Mouse (Mus musculus) stomach, embryonic 16.5 days (tissue): ENCODE measurements around the gene Gm13762. TPM values are rescaled to one million over a fixed set of nuclear protein-coding genes. Genes with fewer than 3 reads are reported as not detected.
"Not testable (repeated sequence)": the region's sequence is repeated elsewhere in the genome, so short reads cannot be mapped to it uniquely, and the experiment has no call there.

ENCODE experiments used
- ATAC-seq: fragments of 200-750 bp; cut with Nextera tagmentation; 2 replicates; pipeline ENCODE4 v1.8.0; 2017; ENCODE audit warnings: moderate number of reproducible peaks, moderate TSS enrichment; ENCODE audit not compliant: insufficient read depth, low FRiP score
- H3K27ac ChIP-seq: fragments of 300-500 bp; sonication (generic); 2 replicates; pipeline ENCODE4 v1.5.1; 2014; ENCODE audit warnings: low read length
- H3K27me3 ChIP-seq: fragments of 300-500 bp; sonication (generic); 2 replicates; pipeline ENCODE4 v1.6.1; 2014; ENCODE audit warnings: low read length, control low read depth, mixed read lengths; ENCODE audit not compliant: control insufficient read depth, insufficient read depth
- H3K36me3 ChIP-seq: fragments of 300-500 bp; sonication (generic); 2 replicates; pipeline ENCODE4 v1.6.1; 2014; ENCODE audit warnings: low read length; ENCODE audit not compliant: control insufficient read depth, insufficient read depth
- H3K4me1 ChIP-seq: fragments of 300-500 bp; sonication (generic); 2 replicates; pipeline ENCODE4 v1.6.1; 2014; ENCODE audit warnings: low read length, control low read depth, mixed read lengths; ENCODE audit not compliant: control insufficient read depth, insufficient read depth
- H3K4me2 ChIP-seq: fragments of 300-500 bp; sonication (generic); 2 replicates; pipeline ENCODE4 v1.6.1; 2014; ENCODE audit warnings: low read depth, low read length, mixed read lengths
- H3K4me3 ChIP-seq: fragments of 300-500 bp; sonication (generic); replicated peaks from 2 replicates; pipeline ENCODE4 v1.5.1; 2014; ENCODE audit warnings: mild to moderate bottlenecking, low read length
- H3K9ac ChIP-seq: fragments of 300-500 bp; sonication (generic); 2 replicates; pipeline ENCODE4 v1.6.1; 2014; ENCODE audit warnings: low read length
- H3K9me3 ChIP-seq: fragments of 300-500 bp; sonication (generic); replicated peaks from 2 replicates; pipeline ENCODE4 v1.6.1; 2016; ENCODE audit warnings: low read length, control low read depth; ENCODE audit not compliant: control insufficient read depth
- WGBS: fragments of 180-500 bp; shearing (Covaris S2); extraction: QIAGEN DNeasy Blood & Tissue Kit; methylation state at CpG from one replicate; pipeline ENCODE4 v1.1.7; 2014; 5-methylcytosine and 5-hydroxymethylcytosine counted together
- polyA plus RNA-seq: library from polyadenylated mRNA; unstranded; fragments of >200 nt; fragmentation: Nextera tagmentation; extraction: Ambion mirVana; gene quantifications from 2 replicates; pipeline ENCODE4 v1.2.1, GENCODE M21; 2015

Gm13762 gene
- not detected in 2 replicates for polyA plus RNA-seq

DNA sequence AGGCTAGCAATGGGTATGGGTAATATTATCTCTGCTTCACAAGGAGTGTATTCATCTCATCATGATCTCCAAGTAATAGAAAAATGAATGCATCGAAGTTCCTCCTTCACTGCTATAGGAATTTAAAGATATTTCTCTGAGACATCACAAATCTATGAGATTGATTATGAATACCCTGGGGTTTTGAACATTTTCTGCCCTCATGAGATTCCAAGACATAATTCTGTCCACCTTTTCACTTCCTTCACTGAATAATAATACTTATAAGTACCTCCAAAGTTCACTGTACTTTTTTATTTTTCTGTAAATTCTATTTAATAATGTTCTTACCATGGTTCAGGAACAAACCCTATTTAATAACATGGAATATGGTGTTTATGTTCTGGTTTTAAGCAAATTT, at the start of gene Gm13762:
TSS of gene Gm13762 (minus strand) at position 101 of the 400 bp plus-strand sequence.
- no peaks in the 10 kb centered on the region for H3K4me1 ChIP-seq
- no peak for ATAC-seq
- no peak within 1 kb of the TSS for H3K4me3 ChIP-seq
- H3K9ac ChIP-seq, result no peak within 1 kb of the TSS
- WGBS, result 81% methylated on average over 1 of the region's 1 CpGs
- no peak within 1 kb of the TSS for H3K27ac ChIP-seq
- no peaks in the 10 kb centered on the region for H3K36me3 ChIP-seq
- H3K9me3 ChIP-seq, result no peaks in the 10 kb centered on the region
- no peaks in the 10 kb centered on the region for H3K27me3 ChIP-seq
- H3K4me2 ChIP-seq, result no peak within 1 kb of the TSS

DNA sequence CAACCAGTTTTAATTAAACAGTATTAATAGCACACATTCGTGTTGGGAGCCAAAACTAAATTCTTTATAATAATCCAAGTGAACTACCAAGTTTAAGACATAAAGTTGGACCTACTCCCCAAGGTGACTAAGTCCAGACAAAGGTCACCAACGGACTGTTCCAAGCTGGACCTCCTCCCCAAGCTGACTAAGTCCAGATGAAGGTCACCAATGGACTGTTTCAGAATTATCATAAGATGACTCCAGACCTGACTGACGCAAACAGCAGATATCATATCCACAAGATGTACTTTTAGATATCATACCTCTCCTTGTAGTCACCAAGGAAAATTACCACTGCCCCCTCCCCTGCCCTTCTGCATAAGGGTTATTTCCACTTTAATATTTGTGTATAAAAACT, 41.4 kb upstream of the Gm13762 start:
- H3K27ac ChIP-seq, H3K9me3 ChIP-seq, H3K4me2 ChIP-seq, H3K27me3 ChIP-seq, H3K9ac ChIP-seq, H3K4me1 ChIP-seq, H3K36me3 ChIP-seq, H3K4me3 ChIP-seq, ATAC-seq: not testable (repeated sequence)
- WGBS, result 75% methylated on average over 3 of the region's 3 CpGs

DNA sequence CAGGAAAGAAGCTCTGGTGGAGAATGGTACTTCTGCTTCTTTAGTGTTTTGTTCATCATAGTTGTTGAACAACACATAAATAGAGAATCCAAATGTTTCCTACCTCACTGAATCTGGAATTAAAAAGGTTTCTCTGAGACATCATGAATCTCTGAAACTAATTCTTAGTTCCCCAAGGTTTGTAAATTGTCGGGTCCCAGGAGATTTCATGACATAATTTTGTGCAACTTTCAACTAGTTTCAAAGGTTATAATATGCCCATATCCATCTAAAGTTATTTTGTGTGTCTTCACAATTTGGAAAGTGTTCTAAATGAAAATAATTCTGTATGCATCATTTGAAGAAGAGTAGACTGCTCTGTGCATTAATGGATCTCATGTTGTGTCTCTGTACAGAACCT, 38.2 kb upstream of the Gm13762 start, which contains the start of gene Olfr1216:
TSS of gene Olfr1216 (minus strand) at position 101 of the 400 bp plus-strand sequence.
- H3K9ac ChIP-seq, result no peak within 1 kb of the TSS
- no peaks in the 10 kb centered on the region for H3K36me3 ChIP-seq
- no peaks in the 10 kb centered on the region for H3K27me3 ChIP-seq
- no peak for ATAC-seq
- H3K4me3 ChIP-seq, result no peak within 1 kb of the TSS
- no peaks in the 10 kb centered on the region for H3K4me1 ChIP-seq
- H3K27ac ChIP-seq, result no peak within 1 kb of the TSS
- WGBS, result 74% methylated on average over 1 of the region's 1 CpGs
- H3K9me3 ChIP-seq, result no peaks in the 10 kb centered on the region
- H3K4me2 ChIP-seq, result no peak within 1 kb of the TSS

DNA sequence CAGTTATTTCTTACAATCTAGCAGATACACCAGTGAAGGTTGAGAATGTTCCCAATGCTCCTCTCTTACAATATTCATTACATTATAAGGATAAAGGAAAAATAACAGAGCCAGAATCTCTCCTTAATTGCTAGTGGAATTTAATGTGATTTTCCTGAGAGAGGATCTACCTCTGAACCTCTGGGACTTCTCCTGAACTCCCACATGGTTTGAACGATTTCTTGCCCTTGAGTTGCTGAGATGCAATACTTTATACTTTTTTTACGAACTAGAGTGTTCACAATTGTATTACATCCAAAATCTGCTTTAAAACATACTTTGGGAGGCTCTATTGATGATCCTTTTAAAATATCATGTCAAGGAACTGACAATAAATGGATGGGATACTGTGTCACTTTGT, 26.8 kb upstream of the Gm13762 start, which contains the start of gene Olfr1215:
TSS of gene Olfr1215 (minus strand) at position 101 of the 400 bp plus-strand sequence.
- WGBS, result 68% methylated on average over 2 of the region's 2 CpGs
- no peak within 1 kb of the TSS for H3K27ac ChIP-seq
- H3K27me3 ChIP-seq, result no peaks in the 10 kb centered on the region
- H3K36me3 ChIP-seq, result no peaks in the 10 kb centered on the region
- H3K4me1 ChIP-seq, result no peaks in the 10 kb centered on the region
- H3K9ac ChIP-seq, result no peak within 1 kb of the TSS
- ATAC-seq, result no peak
- H3K4me2 ChIP-seq, result no peak within 1 kb of the TSS
- H3K9me3 ChIP-seq, result no peaks in the 10 kb centered on the region
- no peak within 1 kb of the TSS for H3K4me3 ChIP-seq

DNA sequence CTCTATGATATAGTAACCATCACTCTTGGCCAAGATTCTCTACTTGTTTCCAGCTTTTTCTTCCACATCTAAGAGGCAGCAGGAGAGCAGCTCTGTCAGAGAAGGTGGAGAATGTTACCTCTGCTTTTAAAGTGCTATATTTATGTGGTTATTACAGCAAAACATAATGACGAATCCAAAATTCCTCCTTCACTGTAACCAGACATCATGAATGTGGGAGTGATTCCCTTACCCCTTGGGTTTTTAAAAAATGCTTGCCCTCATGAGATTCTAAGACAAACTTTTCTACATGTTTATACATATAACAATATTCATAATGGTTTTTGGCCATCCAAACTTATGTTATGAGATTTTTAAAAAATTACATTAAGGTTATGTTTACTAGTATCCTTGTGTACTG, 12.5 kb upstream of the Gm13762 start, which contains the start of gene Olfr1214:
TSS of gene Olfr1214 (minus strand) at position 101 of the 400 bp plus-strand sequence.
- no peak for ATAC-seq
- WGBS, result 84% methylated on average over 1 of the region's 1 CpGs

DNA sequence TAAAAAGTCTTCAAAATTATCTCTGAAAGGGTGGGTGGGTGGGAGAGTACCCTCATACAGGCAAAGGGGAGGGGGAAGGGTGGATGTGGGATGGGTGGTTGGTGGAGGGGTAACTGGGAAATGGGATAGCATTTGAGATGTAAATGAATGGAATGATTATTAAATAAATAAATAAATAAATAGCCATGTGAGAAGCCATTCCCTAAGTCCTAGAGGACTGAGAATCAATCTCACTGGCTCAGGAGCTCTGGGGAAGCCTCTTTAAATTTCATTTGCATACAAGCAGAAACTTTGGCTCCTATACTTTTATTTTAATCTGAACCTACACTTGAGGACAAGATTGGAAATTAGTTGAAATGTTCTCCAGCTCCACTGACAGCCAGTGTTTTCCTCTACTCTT, 26.4 kb downstream of the Gm13762 start, which contains the start of gene Olfr1212:
TSS of gene Olfr1212 (plus strand) at position 301 of the 400 bp plus-strand sequence.
- no peaks in the 10 kb centered on the region for H3K27me3 ChIP-seq
- H3K36me3 ChIP-seq, result no peaks in the 10 kb centered on the region
- no peak within 1 kb of the TSS for H3K27ac ChIP-seq
- H3K9me3 ChIP-seq, result no peaks in the 10 kb centered on the region
- no peak within 1 kb of the TSS for H3K9ac ChIP-seq
- ATAC-seq, result no peak
- no peak within 1 kb of the TSS for H3K4me3 ChIP-seq
- H3K4me1 ChIP-seq, result no peaks in the 10 kb centered on the region
- no peak within 1 kb of the TSS for H3K4me2 ChIP-seq

More for the DNA sequence above, 12.5 kb upstream of the Gm13762 start, which contains the start of gene Olfr1214:
- Histone ChIP-seq H3K4me1 (no peaks in the 10 kb centered on the region), H3K4me2 (no peak within 1 kb of the TSS), H3K36me3 (no peaks in the 10 kb centered on the region), H3K9me3 (no peaks in the 10 kb centered on the region), H3K9ac (no peak within 1 kb of the TSS), H3K27me3 (no peaks in the 10 kb centered on the region), H3K4me3 (no peak within 1 kb of the TSS), H3K27ac (no peak within 1 kb of the TSS)

DNA sequence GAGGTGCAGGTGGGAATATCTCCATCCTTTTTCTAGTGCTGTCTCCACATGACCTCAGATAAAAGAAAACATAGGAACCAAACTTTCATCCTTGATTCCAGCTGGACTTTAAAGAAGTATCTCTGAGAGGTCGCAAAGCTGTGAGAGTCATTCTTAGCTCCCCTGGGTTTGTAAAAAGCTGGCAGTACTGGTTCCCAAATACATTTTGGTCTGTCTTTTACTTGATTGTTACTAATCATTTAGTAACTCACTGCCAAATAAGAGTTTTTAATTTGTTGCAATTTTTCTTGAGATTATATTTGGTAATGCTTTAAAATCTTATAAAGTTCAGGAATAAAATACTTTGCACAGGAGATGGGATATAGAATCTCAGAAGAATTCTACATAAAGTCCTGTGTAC, 42.1 kb downstream of the Gm13762 start, which contains the start of gene Olfr1211:
TSS of gene Olfr1211 (minus strand) at position 101 of the 400 bp plus-strand sequence.
- no peak within 1 kb of the TSS for H3K9ac ChIP-seq
- H3K4me3 ChIP-seq, result no peak within 1 kb of the TSS
- no peaks in the 10 kb centered on the region for H3K4me1 ChIP-seq
- H3K36me3 ChIP-seq, result no peaks in the 10 kb centered on the region
- 78% methylated on average over 1 of the region's 1 CpGs for WGBS
- no peak within 1 kb of the TSS for H3K4me2 ChIP-seq
- no peak for ATAC-seq
- H3K27ac ChIP-seq, result no peak within 1 kb of the TSS
- H3K9me3 ChIP-seq, result no peaks in the 10 kb centered on the region
- H3K27me3 ChIP-seq, result no peaks in the 10 kb centered on the region

Other genes starting within 250 kb of the Gm13762 start
- not detected in 2 replicates for gene Olfr1197, start 247.9 kb downstream of the Gm13762 start, polyA plus RNA-seq
- not detected in 2 replicates for gene Olfr1198, start 228.9 kb downstream of the Gm13762 start, polyA plus RNA-seq
- not detected in 2 replicates for gene Olfr1199, start 219.8 kb downstream of the Gm13762 start, polyA plus RNA-seq
- not detected in 2 replicates for gene Olfr1200, start 209.8 kb downstream of the Gm13762 start, polyA plus RNA-seq
- not detected in 2 replicates for gene Olfr1201, start 187.2 kb downstream of the Gm13762 start, polyA plus RNA-seq
- gene Olfr1202, start 165.8 kb downstream of the Gm13762 start, polyA plus RNA-seq, result not detected in 2 replicates
- not detected in 2 replicates for gene Olfr1205, start 150.5 kb downstream of the Gm13762 start, polyA plus RNA-seq
- gene Olfr1204, start 131.0 kb downstream of the Gm13762 start, polyA plus RNA-seq, result not detected in 2 replicates
- gene Olfr1206, start 117.0 kb downstream of the Gm13762 start, polyA plus RNA-seq, result not detected in 2 replicates
- not detected in 2 replicates for gene Olfr1208, start 78.0 kb downstream of the Gm13762 start, polyA plus RNA-seq
- not detected in 2 replicates for gene Olfr1209, start 65.1 kb downstream of the Gm13762 start, polyA plus RNA-seq
- gene Olfr1211, start 42.2 kb downstream of the Gm13762 start, polyA plus RNA-seq, result not detected in 2 replicates
- not detected in 2 replicates for gene Olfr1212, start 26.3 kb downstream of the Gm13762 start, polyA plus RNA-seq
- not detected in 2 replicates for gene Olfr1214, start 12.4 kb upstream of the Gm13762 start, polyA plus RNA-seq
- not detected in 2 replicates for gene Olfr1215, start 26.7 kb upstream of the Gm13762 start, polyA plus RNA-seq
- not detected in 2 replicates for gene Olfr1216, start 38.1 kb upstream of the Gm13762 start, polyA plus RNA-seq
- not detected in 2 replicates for gene Olfr1217, start 51.8 kb upstream of the Gm13762 start, polyA plus RNA-seq
- not detected in 2 replicates for gene Olfr1218, start 80.9 kb upstream of the Gm13762 start, polyA plus RNA-seq
- gene Olfr1219, start 103.2 kb upstream of the Gm13762 start, polyA plus RNA-seq, result not detected in 2 replicates
- gene Olfr1220, start 126.6 kb upstream of the Gm13762 start, polyA plus RNA-seq, result not detected in 2 replicates
- not detected in 2 replicates for gene Olfr1221, start 137.0 kb upstream of the Gm13762 start, polyA plus RNA-seq
- gene Olfr1222, start 152.8 kb upstream of the Gm13762 start, polyA plus RNA-seq, result not detected in 2 replicates
- gene Olfr1223, start 171.3 kb upstream of the Gm13762 start, polyA plus RNA-seq, result not detected in 2 replicates
- gene Olfr1224-ps1, start 183.8 kb upstream of the Gm13762 start, polyA plus RNA-seq, result not detected in 2 replicates
- gene Olfr1225, start 194.4 kb upstream of the Gm13762 start, polyA plus RNA-seq, result not detected in 2 replicates
- gene Olfr1226, start 219.8 kb upstream of the Gm13762 start, polyA plus RNA-seq, result not detected in 2 replicates